In the genomic region with DNA sequence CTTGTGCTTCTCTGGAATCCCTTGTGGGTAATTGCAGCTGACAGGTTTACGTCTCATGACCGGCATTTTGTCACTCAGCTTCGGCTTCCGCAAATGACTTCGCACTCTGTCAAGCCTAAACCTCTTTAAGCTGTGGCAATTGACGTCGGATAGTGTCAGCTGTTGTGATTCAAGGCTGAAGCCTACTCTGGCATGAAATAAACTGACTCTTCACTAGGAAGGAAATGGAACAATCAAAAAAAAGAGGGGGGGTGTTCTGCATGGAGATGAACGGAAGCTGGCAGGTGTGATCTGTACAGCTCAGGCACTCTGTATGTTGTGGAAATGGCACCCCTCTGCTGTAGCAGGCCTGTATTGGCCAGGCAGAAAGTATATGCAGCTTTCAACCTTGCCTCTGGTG, we compare ENCODE assay signal across 23 mouse cellular contexts.
DNase-seq lines count a peak whose midpoint lies in the region; ATAC-seq lines count a peak whose summit lies in the region.
"Had no signal": no experiment of that assay in that cellular context is flagged by ENCODE, and none has a peak within 500 bp of the region (broad histone marks: within the 10 kb centered on the region; RNA-seq: fewer than 3 reads in every experiment).

No protein-coding gene starts in this region.

- no peak overlapping the region for H3K4me2 ChIP-seq in embryonic facial prominence, embryonic 14.5 days (ENCODE audit: low read depth, low read length)
- no peak overlapping the region for H3K4me2 ChIP-seq in limb, embryonic 13.5 days (replicated peaks)
- H3K4me2 ChIP-seq in neural tube, embryonic 13.5 days: no peak overlapping the region
- H3K4me2 ChIP-seq: heart, embryonic 11.5 days; limb, embryonic 12.5 days; lung, embryonic 15.5 days had no signal

- no peaks in the 10 kb centered on the region for H3K9me3 ChIP-seq in embryonic facial prominence, embryonic 14.5 days (ENCODE audit: control insufficient read depth, low read length)
- H3K9me3 ChIP-seq in embryonic facial prominence, embryonic 10.5 days: no peaks in the 10 kb centered on the region
- H3K9me3 ChIP-seq in limb, embryonic 13.5 days: no peaks in the 10 kb centered on the region
- no peaks in the 10 kb centered on the region for H3K9me3 ChIP-seq in limb, embryonic 10.5 days (replicated peaks)
- no peaks in the 10 kb centered on the region for H3K9me3 ChIP-seq in neural tube, embryonic 13.5 days
- H3K9me3 ChIP-seq: limb, embryonic 12.5 days; lung, embryonic 15.5 days had no signal

- peak; percentile 41 for DNase-seq in embryonic facial prominence, embryonic 14.5 days (ENCODE audit: low spot score)
- no peak for DNase-seq in embryonic facial prominence, embryonic 10.5 days (ENCODE audit: low spot score)
- no peak for DNase-seq in limb, embryonic 10.5 days (ENCODE audit: low spot score)
- peak; percentile 6 for DNase-seq in brain, adult 2 months (ENCODE audit: low read depth, low spot score)
- DNase-seq in right cerebral cortex, postnatal 14 days: no peak
- no peak for DNase-seq in lung, postnatal 36 days
- DNase-seq: adrenal gland, adult 8-10 months; cerebellum, adult 9-11 months; heart, postnatal 10 days; kidney, adult 9 months; right cerebral cortex, postnatal 25 days; thymus, postnatal 4 days had no signal

- no peaks in the 10 kb centered on the region for H3K27me3 ChIP-seq in embryonic facial prominence, embryonic 14.5 days (replicated peaks; ENCODE audit: control insufficient read depth, insufficient read depth, low read length)
- H3K27me3 ChIP-seq in embryonic facial prominence, embryonic 10.5 days (replicated peaks; ENCODE audit: low read depth, poor library complexity, severe bottlenecking): no peaks in the 10 kb centered on the region
- no peaks in the 10 kb centered on the region for H3K27me3 ChIP-seq in limb, embryonic 13.5 days
- H3K27me3 ChIP-seq in limb, embryonic 10.5 days (ENCODE audit: low read depth, poor library complexity, severe bottlenecking): no peaks in the 10 kb centered on the region
- no peaks in the 10 kb centered on the region for H3K27me3 ChIP-seq in neural tube, embryonic 13.5 days
- H3K27me3 ChIP-seq: limb, embryonic 12.5 days; lung, embryonic 15.5 days had no signal

- 0 out of 2 replicates have a peak, but pooled peaks cover 2% of the 10 kb centered on the region for H3K4me1 ChIP-seq in embryonic facial prominence, embryonic 14.5 days (ENCODE audit: control insufficient read depth, insufficient read depth, low read length)
- H3K4me1 ChIP-seq in embryonic facial prominence, embryonic 10.5 days: no peaks in the 10 kb centered on the region
- 0 out of 2 replicates have a peak, but pooled peaks cover 3% of the 10 kb centered on the region for H3K4me1 ChIP-seq in limb, embryonic 13.5 days
- H3K4me1 ChIP-seq in limb, embryonic 10.5 days: no peaks in the 10 kb centered on the region
- H3K4me1 ChIP-seq in neural tube, embryonic 13.5 days (replicated peaks): peaks cover 8% of the 10 kb centered on the region; the same call in 1 of the 2 replicates
- H3K4me1 ChIP-seq: limb, embryonic 12.5 days had no signal

- H3K9ac ChIP-seq in embryonic facial prominence, embryonic 14.5 days (ENCODE audit: low read depth, low read length): no peak overlapping the region
- H3K9ac ChIP-seq in limb, embryonic 13.5 days: no peak overlapping the region
- H3K9ac ChIP-seq in neural tube, embryonic 13.5 days: no peak overlapping the region
- H3K9ac ChIP-seq: limb, embryonic 12.5 days; liver, embryonic 14.5 days; lung, embryonic 15.5 days had no signal

- no peak overlapping the region for H3K4me3 ChIP-seq in embryonic facial prominence, embryonic 14.5 days (ENCODE audit: low read depth, low read length)
- no peak overlapping the region for H3K4me3 ChIP-seq in embryonic facial prominence, embryonic 10.5 days
- no peak overlapping the region for H3K4me3 ChIP-seq in limb, embryonic 13.5 days
- H3K4me3 ChIP-seq in limb, embryonic 10.5 days: no peak overlapping the region
- no peak overlapping the region for H3K4me3 ChIP-seq in neural tube, embryonic 13.5 days
- H3K4me3 ChIP-seq: limb, embryonic 12.5 days; lung, embryonic 15.5 days had no signal

- H3K27ac ChIP-seq in embryonic facial prominence, embryonic 14.5 days (replicated peaks; ENCODE audit: low read depth, low read length): no peak overlapping the region
- H3K27ac ChIP-seq in embryonic facial prominence, embryonic 10.5 days (replicated peaks): no peak overlapping the region
- H3K27ac ChIP-seq in limb, embryonic 13.5 days: no peak overlapping the region
- H3K27ac ChIP-seq in limb, embryonic 10.5 days: no peak overlapping the region
- no peak overlapping the region for H3K27ac ChIP-seq in neural tube, embryonic 13.5 days (replicated peaks)
- H3K27ac ChIP-seq: limb, embryonic 12.5 days; liver, embryonic 14.5 days; lung, embryonic 15.5 days; macrophage had no signal

- H3K36me3 ChIP-seq in embryonic facial prominence, embryonic 14.5 days (ENCODE audit: control insufficient read depth, insufficient read depth, low read length): no peaks in the 10 kb centered on the region
- no peaks in the 10 kb centered on the region for H3K36me3 ChIP-seq in embryonic facial prominence, embryonic 10.5 days (replicated peaks)
- H3K36me3 ChIP-seq in limb, embryonic 13.5 days: no peaks in the 10 kb centered on the region
- no peaks in the 10 kb centered on the region for H3K36me3 ChIP-seq in limb, embryonic 10.5 days
- no peaks in the 10 kb centered on the region for H3K36me3 ChIP-seq in neural tube, embryonic 13.5 days
- H3K36me3 ChIP-seq: limb, embryonic 12.5 days; lung, embryonic 15.5 days had no signal

- 75% methylated on average over 8 of the region's 8 CpGs for WGBS in embryonic facial prominence, embryonic 14.5 days
- 85% methylated on average over 8 of the region's 8 CpGs for WGBS in embryonic facial prominence, embryonic 10.5 days
- WGBS in limb, embryonic 13.5 days: 48% methylated on average over 8 of the region's 8 CpGs
- WGBS in limb, embryonic 10.5 days: 74% methylated on average over 8 of the region's 8 CpGs
- 33% methylated on average over 8 of the region's 8 CpGs for WGBS in neural tube, embryonic 13.5 days

- ATAC-seq in embryonic facial prominence, embryonic 14.5 days (ENCODE audit: low read depth): no peak
- 0 out of 2 replicates have a peak, but pooled peaks have one; percentile 24 for ATAC-seq in limb, embryonic 13.5 days (ENCODE audit: low FRiP score, low read depth)
- ATAC-seq in neural tube, embryonic 13.5 days (ENCODE audit: low read depth): peak; percentile 47; the same call in 1 of the 2 replicates
- ATAC-seq: CD4-positive, CD25-positive, alpha-beta regulatory T cell, adult 4 months; forebrain, embryonic 16.5 days; inflammation-experienced regulatory T-cells, adult 6 months; Patski had no signal

Comparison
In these comparisons a context has a peak if more than half of its experiments do, and no peak if none do; other contexts are left out.
1. DNase-seq: peak in embryonic facial prominence, embryonic 14.5 days (single experiment) and brain, adult 2 months (single experiment); none in embryonic facial prominence, embryonic 10.5 days (single experiment), limb, embryonic 10.5 days (single experiment), right cerebral cortex, postnatal 14 days (single experiment) and lung, postnatal 36 days (single experiment).